Mouse (Mus musculus): ENCODE data around the gene Foxp4.

The Foxp4 gene

DNA sequence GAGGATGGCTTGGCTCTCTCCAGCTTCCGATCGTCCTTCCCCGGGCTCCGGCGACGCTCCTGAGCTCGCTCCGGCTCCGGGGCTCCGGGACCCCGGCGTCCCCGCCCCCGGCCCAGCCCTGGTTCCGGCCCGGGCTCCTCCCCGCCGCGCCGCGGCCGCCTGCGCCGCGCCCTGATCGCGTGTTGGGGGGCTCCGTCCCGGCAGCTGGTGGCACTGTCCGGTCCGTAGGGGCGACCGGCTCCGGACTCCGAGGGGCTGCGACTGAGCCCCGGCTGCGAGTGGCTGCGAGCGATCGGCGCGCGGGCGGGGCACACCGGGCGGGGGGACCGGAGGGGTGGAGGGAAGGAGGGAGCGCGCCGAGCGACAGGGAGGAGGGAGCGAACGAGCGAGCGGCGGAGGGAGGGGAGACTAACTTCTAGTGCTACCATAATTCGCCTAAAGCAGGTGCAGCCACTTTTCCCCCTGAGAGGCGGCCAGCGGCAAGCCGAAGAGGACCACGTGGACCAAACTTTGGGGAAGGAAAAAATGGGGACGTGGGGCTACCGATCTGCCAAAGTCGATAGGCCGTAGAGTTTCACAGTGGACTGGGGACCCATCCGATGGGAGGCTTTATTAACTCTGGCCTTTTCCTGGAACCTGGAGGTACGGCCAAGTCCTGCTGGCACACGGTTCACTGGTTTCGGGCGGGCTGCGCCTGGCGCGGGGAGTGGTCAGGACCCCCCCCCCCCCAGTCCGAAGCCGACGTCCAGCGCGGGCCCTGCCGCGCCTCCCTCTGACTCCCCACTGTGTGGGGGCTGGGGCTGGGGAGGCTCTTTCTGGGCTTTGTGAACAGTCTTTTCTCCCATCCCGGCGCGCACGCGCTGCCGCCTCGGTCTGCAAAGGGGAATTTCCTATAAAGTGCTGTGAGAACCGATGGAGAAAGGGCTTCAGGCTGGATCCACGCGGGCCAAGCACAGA lies at the start of gene Foxp4:
TSS of gene Foxp4 (minus strand) at position 263 of the 957 bp plus-strand sequence.
- DNase-seq, result peak; percentile 99

DNA sequence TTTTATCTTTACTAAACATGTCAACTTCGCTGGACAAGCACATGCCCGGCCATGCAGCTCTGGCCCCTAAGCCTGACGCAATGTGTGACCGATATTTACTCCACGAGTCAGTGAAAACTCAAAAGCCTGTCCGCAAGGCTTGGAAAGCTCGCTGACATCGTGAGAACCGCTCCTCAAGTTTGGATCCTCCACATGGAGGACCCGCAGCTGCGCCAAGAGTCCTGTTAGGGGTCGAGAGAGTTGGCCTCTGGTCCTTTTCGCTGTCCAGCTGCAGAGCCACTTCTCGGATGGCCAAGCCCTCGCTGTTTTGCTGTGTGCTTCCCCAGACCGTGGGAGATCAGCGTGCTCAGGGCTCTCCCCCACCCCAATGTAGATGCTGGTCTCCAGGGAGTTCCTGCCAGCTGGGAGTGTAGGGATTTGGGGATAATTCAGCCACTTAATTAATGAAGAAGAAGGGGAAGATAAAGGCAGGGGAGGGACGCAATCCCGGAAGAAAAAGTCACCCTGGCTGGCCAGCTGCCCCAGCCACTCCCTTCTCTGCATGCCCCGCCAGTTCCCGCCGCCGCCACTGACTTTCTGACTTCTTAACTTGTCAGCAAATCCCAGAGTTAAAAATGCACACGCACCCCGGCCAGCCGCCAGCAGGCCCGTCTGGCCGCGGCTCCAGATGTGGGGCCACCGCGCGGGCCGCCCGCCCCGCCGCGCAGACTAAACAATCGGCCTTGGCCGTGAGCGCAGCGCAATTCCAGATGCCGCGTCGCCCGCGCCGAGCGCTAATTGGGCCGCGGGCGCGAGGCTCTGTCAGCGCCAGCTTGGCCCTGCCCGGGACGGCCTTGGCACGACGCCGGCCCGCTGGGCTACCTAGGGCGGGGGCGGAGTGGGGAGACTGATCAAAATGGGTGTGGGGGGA lies 49.4 kb upstream of the Foxp4 start:
- DNase-seq, result peak; percentile 98

DNA sequence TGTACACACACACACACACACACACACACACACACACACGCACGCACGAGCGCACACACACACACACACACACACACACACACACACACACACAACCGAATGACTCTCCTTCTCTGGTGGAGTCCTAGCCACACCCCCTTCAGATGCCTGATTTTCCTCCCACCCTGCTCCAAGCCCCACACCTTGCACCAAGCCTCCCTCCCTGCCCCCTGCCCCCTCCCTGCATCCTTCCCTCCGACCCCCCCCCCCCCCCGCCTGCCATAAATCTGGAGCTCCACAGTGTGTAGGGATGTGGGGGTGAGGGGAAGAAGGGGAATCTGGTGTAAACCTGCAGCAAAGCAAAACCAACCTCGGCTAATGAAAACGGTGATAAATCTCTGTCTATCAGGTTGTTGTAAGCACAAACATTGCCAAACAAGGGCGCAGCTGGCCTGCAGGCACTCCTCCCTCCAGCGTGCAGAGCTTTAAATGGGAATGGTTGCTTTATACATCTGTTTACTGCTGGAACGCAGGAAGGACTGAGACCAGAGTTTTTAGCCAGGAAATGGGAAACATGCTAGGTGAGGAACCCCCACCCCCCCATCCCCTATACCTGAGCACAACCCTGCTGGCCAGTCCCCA lies 41.5 kb upstream of the Foxp4 start:
- no peak for DNase-seq

- DNase-seq, result no peak
Measured at GRCm38 (mm10) chr17:47958046-47958790, 33.8 kb upstream of the Foxp4 start.

- no peak for DNase-seq
Measured at GRCm38 (mm10) chr17:47956486-47956885, 32.0 kb upstream of the Foxp4 start.

DNA sequence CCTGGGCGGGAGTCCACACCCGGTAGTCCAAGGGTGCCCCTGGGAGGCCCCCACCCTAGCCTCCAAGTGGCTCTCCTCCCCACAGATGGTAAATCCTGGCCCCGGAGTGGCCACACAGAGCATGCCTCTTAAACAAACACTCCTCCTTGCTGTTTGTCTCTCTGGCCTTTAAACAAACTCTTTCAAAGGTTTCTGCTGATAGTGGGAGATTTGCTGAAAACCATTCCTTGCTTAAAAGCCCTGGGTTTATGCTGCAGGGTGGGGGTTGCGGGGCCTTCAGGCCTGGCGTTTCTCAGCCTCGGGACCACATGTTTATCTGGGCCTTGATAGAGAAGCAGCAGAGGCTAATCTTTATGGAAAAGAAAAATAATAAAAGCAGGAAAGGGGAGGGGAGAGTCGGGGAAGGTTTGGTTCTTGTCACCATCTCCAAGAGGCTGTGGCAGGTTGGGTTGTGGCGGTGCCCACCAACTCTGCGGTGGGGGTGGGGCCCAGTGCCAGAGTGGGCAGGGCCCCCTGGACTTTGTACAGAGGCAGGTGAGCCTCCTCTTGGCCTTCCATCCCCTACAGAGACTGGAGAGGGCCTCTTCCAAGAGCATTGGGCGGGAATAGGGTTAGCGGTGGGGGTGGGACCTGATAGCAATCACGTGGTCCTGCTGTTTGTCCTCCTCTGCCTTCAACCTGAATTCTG lies 30.8 kb upstream of the Foxp4 start:
- DNase-seq, result no peak

- no peak for DNase-seq
Measured at GRCm38 (mm10) chr17:47953231-47953630, 28.8 kb upstream of the Foxp4 start.

DNA sequence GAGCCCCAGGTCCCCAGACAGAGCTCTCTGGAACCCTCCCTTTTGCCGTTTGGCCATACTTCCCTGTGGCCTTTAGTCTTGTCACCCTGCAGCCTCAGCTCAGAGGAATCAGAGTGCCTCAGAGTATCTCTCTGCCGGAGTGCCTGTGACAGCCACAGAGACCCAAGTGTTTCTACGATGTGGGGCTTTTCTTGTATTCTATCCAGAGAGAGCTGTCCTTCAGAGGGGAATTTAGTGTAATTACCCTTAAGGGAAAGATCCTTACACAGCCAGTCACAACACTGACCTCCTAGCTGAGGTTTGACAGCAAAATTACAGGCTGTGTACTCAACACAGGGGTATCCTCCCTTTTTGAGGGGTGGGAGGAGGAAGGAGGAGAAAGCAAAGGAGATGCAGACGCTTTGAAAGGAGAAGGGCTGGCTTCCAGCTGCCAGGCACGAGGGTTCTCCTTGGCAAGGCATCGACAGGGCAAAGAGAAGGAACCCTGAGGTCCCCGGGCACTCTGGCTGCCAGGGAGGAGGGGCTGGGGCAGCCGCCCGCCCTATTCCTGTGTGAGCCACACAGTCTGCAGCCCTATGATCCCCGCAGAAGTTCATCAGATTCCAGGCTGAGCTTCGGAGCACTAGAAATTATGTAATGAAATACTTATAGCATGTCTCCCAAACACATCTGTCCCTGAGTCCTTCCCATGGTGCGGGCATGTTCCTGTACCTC lies 28.1 kb upstream of the Foxp4 start:
- no peak for DNase-seq

GRCm38 (mm10) chr17:47951452-47951851 lies 27.0 kb upstream of the Foxp4 start:
- DNase-seq, result no peak

DNA sequence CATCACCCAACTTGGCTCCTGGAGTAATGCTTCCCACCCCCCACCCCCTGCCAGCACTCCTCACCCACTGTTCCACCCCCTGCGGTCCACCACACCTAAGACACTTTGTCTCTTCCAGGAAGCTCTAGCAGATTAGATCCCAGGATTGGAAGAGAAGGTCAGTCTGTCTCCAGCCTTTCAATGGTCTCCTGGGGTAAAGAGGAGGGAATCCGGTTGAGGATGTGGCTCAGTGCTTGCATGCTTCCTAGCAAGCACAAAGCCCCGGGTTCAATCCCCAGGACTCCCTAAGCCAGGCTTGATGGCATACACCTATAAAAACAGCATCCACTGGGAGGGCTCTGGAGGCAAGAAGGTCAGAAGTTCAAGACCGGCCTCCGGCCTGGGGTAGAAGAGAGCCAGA lies 26.4 kb upstream of the Foxp4 start:
- DNase-seq, result no peak

GRCm38 (mm10) chr17:47949441-47949840 lies 25.0 kb upstream of the Foxp4 start:
- no peak for DNase-seq

GRCm38 (mm10) chr17:47948753-47949152 lies 24.3 kb upstream of the Foxp4 start:
- DNase-seq, result no peak

- DNase-seq, result no peak
Measured at GRCm38 (mm10) chr17:47946921-47947420, 22.5 kb upstream of the Foxp4 start.

DNA sequence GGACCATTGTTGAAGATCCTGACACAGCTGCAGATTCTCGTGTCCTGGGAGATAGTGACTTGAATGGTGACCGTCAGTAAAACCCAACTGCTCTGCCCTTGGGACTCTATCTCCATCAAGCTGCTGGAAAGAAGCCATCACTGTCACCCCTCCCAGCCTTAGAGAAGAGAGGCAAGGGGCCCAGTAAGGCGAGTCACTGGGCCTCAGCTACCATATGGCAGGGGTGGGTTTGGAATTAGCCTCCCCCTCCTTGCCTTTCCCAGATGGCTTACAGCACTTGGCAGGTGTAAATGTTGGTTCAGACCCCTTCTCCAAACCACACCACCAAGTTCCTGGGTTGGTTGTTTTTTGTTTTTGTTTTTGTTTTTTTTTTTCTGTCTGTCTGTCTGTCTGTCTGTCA lies 21.7 kb upstream of the Foxp4 start:
- no peak for DNase-seq

DNA sequence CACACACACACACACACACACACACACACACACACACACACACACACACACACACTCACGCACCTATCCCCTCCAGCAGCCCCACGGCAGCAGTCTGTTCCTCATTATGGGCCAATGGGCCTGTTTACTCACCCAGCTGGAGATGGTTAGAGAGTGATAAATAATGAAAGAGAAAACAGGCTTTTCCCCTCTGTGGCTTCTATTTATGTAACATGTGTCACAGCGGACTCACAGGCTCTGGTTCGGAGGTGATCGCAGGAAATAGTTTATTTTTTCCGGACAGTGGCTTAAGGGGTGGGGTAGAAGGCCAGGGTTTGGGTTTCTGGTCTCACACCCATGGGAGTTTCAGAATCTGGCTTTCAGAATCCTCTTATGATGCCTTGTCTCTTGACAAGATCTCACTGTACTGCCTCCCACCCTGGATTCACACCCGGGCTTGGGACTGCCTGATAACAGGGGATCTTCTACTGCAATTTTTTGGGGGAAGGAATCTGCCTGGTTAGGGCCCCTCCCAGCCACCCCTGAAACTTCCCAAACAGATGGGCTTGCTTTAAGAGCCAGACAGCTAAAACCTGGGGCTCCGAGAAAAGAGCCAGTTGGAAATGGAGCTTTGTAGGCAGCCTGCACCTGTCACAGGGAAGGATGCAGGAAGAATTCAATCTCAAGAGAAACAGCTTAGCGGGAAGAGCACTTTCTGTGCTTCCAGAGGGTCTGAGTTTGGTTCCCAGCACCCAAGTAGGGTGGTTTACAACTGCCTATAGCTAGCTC lies 18.8 kb upstream of the Foxp4 start:
- peak; percentile 91 for DNase-seq

GRCm38 (mm10) chr17:47942008-47942407 lies 17.6 kb upstream of the Foxp4 start:
- no peak for DNase-seq

DNA sequence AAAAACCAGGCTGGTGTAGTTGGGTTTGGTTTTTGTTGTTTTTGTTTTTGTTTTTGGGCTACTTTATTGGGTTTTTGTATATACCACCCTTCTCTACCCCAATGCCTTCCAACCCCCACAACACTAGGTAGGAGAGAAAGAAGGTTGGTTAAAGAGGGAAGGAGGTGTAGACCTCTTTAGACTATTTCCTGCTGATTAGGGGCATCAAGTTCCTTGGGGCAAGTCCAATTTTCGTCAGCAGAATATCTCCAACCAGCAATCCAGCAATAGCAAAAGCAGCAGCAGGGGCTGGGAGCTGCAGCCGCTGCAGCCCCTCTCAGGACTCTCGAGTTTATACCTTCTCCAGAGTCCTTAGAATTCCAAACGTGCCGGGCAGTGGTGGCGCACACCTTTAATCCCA lies 14.4 kb upstream of the Foxp4 start:
- DNase-seq, result no peak

- DNase-seq, result no peak
Measured at GRCm38 (mm10) chr17:47937926-47938600, 13.6 kb upstream of the Foxp4 start.

GRCm38 (mm10) chr17:47936591-47936990 lies 12.1 kb upstream of the Foxp4 start:
- DNase-seq, result no peak
